Mouse (Mus musculus) CH12F3 (cell line): ENCODE data around the gene Cyp3a44.
"Not testable (repeated sequence)": the region's sequence is repeated elsewhere in the genome, so short reads cannot be mapped to it uniquely, and the experiment has no call there.

Experiments
- in situ Hi-C: fragments of 300-500 bp; cut with MboI; formaldehyde crosslinking; loops from 2 replicates; pipeline ENCODE4 v1.14.3; 2020; ENCODE audit warnings: low sequenced_read_pairs

Cyp3a44 gene

GRCm38 (mm10) chr5:145805796-145806195, at the start of gene Cyp3a44:
TSS of gene Cyp3a44 (minus strand) at chr5:145805874.
- in situ Hi-C loops = not testable (repeated sequence)

GRCm38 (mm10) chr5:145800229-145800628, 5.4 kb downstream of the Cyp3a44 start:
- in situ Hi-C loops = not testable (repeated sequence)

- in situ Hi-C loops = not testable (repeated sequence)
These were observed 12.4 kb downstream of the Cyp3a44 start for GRCm38 (mm10) chr5:145793232-145793631.

- in situ Hi-C loops = not testable (repeated sequence)
These were observed 68.2 kb downstream of the Cyp3a44 start for GRCm38 (mm10) chr5:145737512-145737911.
